In the genomic region with DNA sequence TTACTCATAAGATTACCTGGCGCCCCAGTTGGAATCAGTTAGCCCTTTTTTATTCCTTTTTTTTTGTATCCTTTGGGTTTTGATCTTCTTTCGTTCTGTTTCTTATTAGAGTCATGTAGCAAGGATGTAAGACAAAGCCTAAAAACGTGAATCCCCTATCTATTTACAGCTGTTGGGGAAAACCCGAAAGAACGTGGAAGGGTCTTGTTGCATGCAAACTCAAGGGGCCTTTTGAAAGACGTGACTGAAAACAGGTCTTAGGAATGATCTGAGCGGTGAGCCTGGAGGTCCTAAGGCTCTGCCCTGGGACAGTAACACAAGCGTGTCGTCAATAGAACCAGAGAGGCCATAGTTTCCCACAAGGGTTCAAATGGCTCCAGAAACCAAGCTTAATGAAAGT, we compare ENCODE assay signal across 18 mouse cellular contexts. TPM values are rescaled to one million over a fixed set of nuclear protein-coding genes. Genes with fewer than 3 reads are reported as not detected.
"Had no signal": no experiment of that assay in that cellular context is flagged by ENCODE, and none has a peak within 500 bp of the region (broad histone marks: within the 10 kb centered on the region; RNA-seq: fewer than 3 reads in every experiment).

No protein-coding gene starts in this region.

- H3K9me3 ChIP-seq: neural tube, embryonic 12.5 days; neural tube, embryonic 13.5 days; neural tube, embryonic 15.5 days; stomach, embryonic 15.5 days had no signal

- H3K4me3 ChIP-seq: neural tube, embryonic 12.5 days; neural tube, embryonic 13.5 days; neural tube, embryonic 15.5 days; stomach, embryonic 15.5 days had no signal

- H3K9ac ChIP-seq: neural tube, embryonic 12.5 days; neural tube, embryonic 13.5 days; neural tube, embryonic 15.5 days; stomach, embryonic 15.5 days had no signal

- DNase-seq: retina, postnatal 1 day; right cerebral cortex, adult 18-20 months; right cerebral cortex, postnatal 14 days; right cerebral cortex, postnatal 25 days; right cerebral cortex, postnatal 4 days; thymus, adult 18-20 months; thymus, adult 2 months; thymus, postnatal 14 days; thymus, postnatal 25 days; thymus, postnatal 36 days; thymus, postnatal 4 days had no signal

- H3K27ac ChIP-seq: neural tube, embryonic 12.5 days; neural tube, embryonic 13.5 days; neural tube, embryonic 15.5 days; stomach, embryonic 15.5 days; stomach, postnatal 0 days had no signal

- H3K27me3 ChIP-seq: neural tube, embryonic 12.5 days; neural tube, embryonic 13.5 days; neural tube, embryonic 15.5 days; stomach, embryonic 15.5 days had no signal

- H3K36me3 ChIP-seq: neural tube, embryonic 12.5 days; neural tube, embryonic 13.5 days; neural tube, embryonic 15.5 days; stomach, embryonic 15.5 days had no signal

- H3K4me2 ChIP-seq: neural tube, embryonic 12.5 days; neural tube, embryonic 13.5 days; neural tube, embryonic 15.5 days; stomach, embryonic 15.5 days had no signal

- H3K4me1 ChIP-seq: neural tube, embryonic 12.5 days; stomach, embryonic 15.5 days had no signal

RNA-seq across cellular contexts. Expression of gene Adamts20, which starts 46.1 kb away (rescaled TPM):
- total RNA-seq: neutrophil, adult 5-6 weeks had no signal
- polyA plus RNA-seq: small intestine, adult 2 months had no signal
